Mouse (Mus musculus): ENCODE measurements around the gene Rem2.

Rem2 gene

GRCm38 (mm10) chr14:54443712-54444618, 31.9 kb upstream of the Rem2 start:
- DNase-seq (ENCODE audit: low read depth), result peak; percentile 96

GRCm38 (mm10) chr14:54445476-54445875, 30.4 kb upstream of the Rem2 start:
- peak; percentile 93 for DNase-seq (ENCODE audit: low read depth)

- no peak for DNase-seq (ENCODE audit: low read depth)
Measured at GRCm38 (mm10) chr14:54453566-54453965, 22.3 kb upstream of the Rem2 start.

GRCm38 (mm10) chr14:54454669-54455528, 21.0 kb upstream of the Rem2 start:
- DNase-seq (ENCODE audit: low read depth), result no peak

- no peak for DNase-seq (ENCODE audit: low read depth)
Measured at GRCm38 (mm10) chr14:54457907-54458569, 17.9 kb upstream of the Rem2 start.

- DNase-seq (ENCODE audit: low read depth), result no peak
Measured at GRCm38 (mm10) chr14:54462146-54462545, 13.8 kb upstream of the Rem2 start.

GRCm38 (mm10) chr14:54463108-54463958, 12.6 kb upstream of the Rem2 start:
- no peak for DNase-seq (ENCODE audit: low read depth)

GRCm38 (mm10) chr14:54463959-54464292, 12.0 kb upstream of the Rem2 start, which contains the start of gene Lrp10:
Gene Lrp10, plus strand, starts transcription at chr14:54464137.
- DNase-seq (ENCODE audit: low read depth), result peak; percentile 85

- DNase-seq (ENCODE audit: low read depth), result peak; percentile 82
Measured at GRCm38 (mm10) chr14:54464293-54465005, 11.5 kb upstream of the Rem2 start.

- DNase-seq (ENCODE audit: low read depth), result no peak
Measured at GRCm38 (mm10) chr14:54471467-54471866, 4.4 kb upstream of the Rem2 start.

- DNase-seq (ENCODE audit: low read depth), result peak; percentile 34
Measured at GRCm38 (mm10) chr14:54472671-54473070, 3.2 kb upstream of the Rem2 start.

GRCm38 (mm10) chr14:54474744-54475143, 1.2 kb upstream of the Rem2 start:
- no peak for DNase-seq (ENCODE audit: low read depth)

GRCm38 (mm10) chr14:54477172-54477909, 1.4 kb downstream of the Rem2 start:
- no peak for DNase-seq (ENCODE audit: low read depth)

GRCm38 (mm10) chr14:54479451-54479920, 3.6 kb downstream of the Rem2 start:
- DNase-seq (ENCODE audit: low read depth), result no peak

- no peak for DNase-seq (ENCODE audit: low read depth)
Measured at GRCm38 (mm10) chr14:54480673-54481072, 4.8 kb downstream of the Rem2 start.

GRCm38 (mm10) chr14:54481402-54481801, 5.5 kb downstream of the Rem2 start:
- peak; percentile 34 for DNase-seq (ENCODE audit: low read depth)

- peak; percentile 29 for DNase-seq (ENCODE audit: low read depth)
Measured at GRCm38 (mm10) chr14:54482498-54482897, 6.6 kb downstream of the Rem2 start.

- no peak for DNase-seq (ENCODE audit: low read depth)
Measured at GRCm38 (mm10) chr14:54485899-54486298, 10.0 kb downstream of the Rem2 start.

GRCm38 (mm10) chr14:54487732-54488131, 11.8 kb downstream of the Rem2 start:
- DNase-seq (ENCODE audit: low read depth), result no peak

GRCm38 (mm10) chr14:54488350-54488749, 12.4 kb downstream of the Rem2 start:
- no peak for DNase-seq (ENCODE audit: low read depth)

Measured in NIH3T3 (cell line).